Mouse (Mus musculus): ENCODE results near the gene Cd320. TPM values are rescaled to one million over a fixed set of nuclear protein-coding genes. Genes with fewer than 3 reads are reported as not detected.
"Not testable (repeated sequence)": the region's sequence is repeated elsewhere in the genome, so short reads cannot be mapped to it uniquely, and the experiment has no call there.

The Cd320 gene
- polyA plus RNA-seq, 1 experiment from 2014 or later: 50.8 TPM

DNA sequence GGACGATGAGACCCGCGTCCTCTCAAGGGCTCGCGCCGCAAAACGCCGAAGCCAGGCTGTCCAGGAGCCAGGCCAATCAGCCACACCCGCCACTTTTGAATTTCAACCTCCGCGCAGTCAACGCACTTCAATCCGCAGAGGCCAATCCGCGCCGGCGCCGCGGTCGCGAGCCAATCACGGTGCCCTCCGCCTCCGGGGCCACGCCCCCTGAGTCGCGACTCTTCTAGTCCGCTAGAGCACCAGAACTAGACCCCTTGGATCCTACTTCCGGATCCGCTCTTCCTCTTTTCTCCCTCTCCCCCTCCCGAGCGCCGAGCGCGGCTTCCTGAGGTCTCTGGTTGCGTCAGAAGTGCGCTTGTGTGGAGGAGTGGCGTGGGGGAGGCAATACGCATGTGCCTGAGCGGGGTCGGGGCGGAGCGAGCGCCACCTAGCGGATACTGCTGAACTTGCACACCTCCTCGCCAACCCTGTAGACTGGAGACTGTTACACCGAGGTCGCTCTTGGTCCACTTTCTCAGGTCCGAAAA lies 47.7 kb downstream of the Cd320 start, which contains the start of gene Kifc1:
Kifc1 (minus strand) TSS at position 129 of the 527 bp plus-strand sequence.
- ATAC-seq (replicated peaks): peak; percentile 100
- no peak within 1 kb of the TSS for H3K27ac ChIP-seq
- under 1% methylated on average over 48 of the region's 49 CpGs for WGBS

DNA sequence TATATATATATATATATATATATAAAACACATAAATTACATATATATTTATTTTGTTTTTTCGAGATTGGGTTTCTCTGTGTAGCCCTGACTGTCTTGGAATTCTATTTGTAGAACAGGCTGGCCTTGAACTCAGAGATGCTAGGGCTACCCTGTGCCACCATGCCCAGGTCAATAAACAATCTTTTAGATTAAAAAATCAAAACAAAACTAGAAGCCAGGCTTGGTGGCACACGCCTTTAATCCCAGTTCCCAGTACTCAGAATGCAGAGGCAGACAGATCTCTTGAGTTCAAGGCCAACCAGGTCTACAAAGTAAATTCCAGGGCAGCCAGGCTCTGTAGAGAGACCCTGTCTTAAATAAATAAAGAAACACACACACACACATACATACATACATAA lies 48.5 kb downstream of the Cd320 start:
- Histone ChIP-seq H3K4me3 (no peak overlapping the region), H3K27ac (no peak overlapping the region), H3K9ac (no peak overlapping the region), H3K9me3 (no peaks in the 10 kb centered on the region), H3K4me2 (no peak overlapping the region), H3K4me1 (peaks cover 7% of the 10 kb centered on the region), H3K27me3 (replicated peaks) (no peaks in the 10 kb centered on the region), H3K36me3 (replicated peaks) (no peaks in the 10 kb centered on the region)
- no peak for ATAC-seq (replicated peaks)
- 69% methylated on average over 2 of the region's 2 CpGs for WGBS

More for the DNA sequence above, 47.7 kb downstream of the Cd320 start, which contains the start of gene Kifc1:
- H3K4me2 ChIP-seq: peak within 1 kb of the TSS; percentile 84
- H3K9me3 ChIP-seq: no peaks in the 10 kb centered on the region
- H3K4me3 ChIP-seq: peak within 1 kb of the TSS; percentile 61
- H3K36me3 ChIP-seq (replicated peaks): no peaks in the 10 kb centered on the region
- H3K9ac ChIP-seq: peak within 1 kb of the TSS; percentile 32
- peaks cover 7% of the 10 kb centered on the region for H3K4me1 ChIP-seq
- H3K27me3 ChIP-seq (replicated peaks): no peaks in the 10 kb centered on the region

DNA sequence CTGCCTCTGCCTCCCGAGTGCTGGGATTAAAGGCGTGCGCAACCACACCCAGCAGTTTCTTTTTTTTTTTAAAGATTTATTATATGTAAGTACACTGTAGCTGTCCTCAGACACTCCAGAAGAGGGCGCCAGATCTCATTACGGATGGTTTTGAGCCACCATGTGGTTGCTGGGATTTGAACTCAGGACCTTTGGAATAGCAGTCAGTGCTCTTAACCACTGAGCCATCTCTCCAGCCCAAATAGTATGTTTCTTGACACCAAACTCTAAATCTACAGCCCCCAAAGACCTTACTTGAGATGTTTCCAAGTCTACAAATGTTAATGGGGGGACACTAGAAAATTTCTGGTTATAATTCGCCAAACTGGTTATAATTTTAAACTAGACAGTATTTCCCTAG lies 49.0 kb downstream of the Cd320 start:
- not testable (repeated sequence) for H3K4me1 ChIP-seq; H3K9me3 ChIP-seq; H3K27me3 ChIP-seq (replicated peaks); H3K4me3 ChIP-seq; H3K4me2 ChIP-seq; ATAC-seq (replicated peaks); H3K36me3 ChIP-seq (replicated peaks); H3K27ac ChIP-seq; H3K9ac ChIP-seq
- 70% methylated on average over 6 of the region's 6 CpGs for WGBS

DNA sequence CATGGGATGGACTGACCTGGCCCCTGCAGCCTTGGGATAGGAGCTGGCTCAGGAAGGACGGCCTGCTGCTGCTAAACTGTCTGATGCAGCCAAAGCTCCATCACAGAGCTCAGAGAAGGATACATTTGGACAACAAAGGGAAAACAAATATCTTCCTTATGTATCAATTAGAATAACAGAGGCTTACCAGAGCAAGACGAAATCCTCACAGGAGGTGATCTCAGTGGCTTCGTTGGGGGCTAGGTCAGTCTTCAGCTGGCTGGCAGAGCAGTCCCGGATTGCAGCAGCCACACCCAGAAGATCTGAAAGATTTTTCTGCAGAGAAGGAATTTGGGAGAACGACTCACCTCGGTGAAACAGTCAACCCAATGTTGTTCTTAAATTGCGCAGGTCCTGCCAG lies 49.5 kb downstream of the Cd320 start:
- Histone ChIP-seq H3K4me2 (no peak overlapping the region), H3K9me3 (no peaks in the 10 kb centered on the region), H3K9ac (no peak overlapping the region), H3K27me3 (replicated peaks) (no peaks in the 10 kb centered on the region), H3K36me3 (replicated peaks) (no peaks in the 10 kb centered on the region), H3K4me3 (no peak overlapping the region), H3K4me1 (peaks cover 7% of the 10 kb centered on the region), H3K27ac (no peak overlapping the region)
- ATAC-seq (replicated peaks): no peak
- WGBS: 14% methylated on average over 7 of the region's 7 CpGs

DNA sequence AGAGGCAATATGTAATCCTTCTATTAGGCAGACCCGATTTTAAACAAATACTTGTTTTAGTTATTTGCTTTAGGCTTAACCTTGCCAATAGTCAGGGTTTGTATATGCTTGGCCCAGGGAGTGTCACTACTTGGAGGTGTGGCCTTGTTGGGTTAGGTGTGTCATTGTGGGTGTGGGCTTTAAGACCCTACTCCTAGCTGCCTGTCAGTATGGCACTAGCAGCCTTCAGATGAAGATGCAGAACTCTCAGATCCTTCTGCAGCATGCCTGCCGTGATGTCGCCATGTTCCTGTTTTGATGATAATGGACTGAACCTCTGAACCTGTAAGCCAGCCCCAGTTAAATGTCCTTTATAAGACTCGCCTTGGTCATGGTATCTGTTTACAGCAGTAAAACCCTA lies 50.1 kb downstream of the Cd320 start:
- H3K4me2 ChIP-seq; H3K4me1 ChIP-seq; H3K36me3 ChIP-seq (replicated peaks); H3K9ac ChIP-seq; ATAC-seq (replicated peaks); H3K27ac ChIP-seq; H3K9me3 ChIP-seq; H3K4me3 ChIP-seq; H3K27me3 ChIP-seq (replicated peaks): not testable (repeated sequence)
- 75% methylated on average over 4 of the region's 4 CpGs for WGBS

DNA sequence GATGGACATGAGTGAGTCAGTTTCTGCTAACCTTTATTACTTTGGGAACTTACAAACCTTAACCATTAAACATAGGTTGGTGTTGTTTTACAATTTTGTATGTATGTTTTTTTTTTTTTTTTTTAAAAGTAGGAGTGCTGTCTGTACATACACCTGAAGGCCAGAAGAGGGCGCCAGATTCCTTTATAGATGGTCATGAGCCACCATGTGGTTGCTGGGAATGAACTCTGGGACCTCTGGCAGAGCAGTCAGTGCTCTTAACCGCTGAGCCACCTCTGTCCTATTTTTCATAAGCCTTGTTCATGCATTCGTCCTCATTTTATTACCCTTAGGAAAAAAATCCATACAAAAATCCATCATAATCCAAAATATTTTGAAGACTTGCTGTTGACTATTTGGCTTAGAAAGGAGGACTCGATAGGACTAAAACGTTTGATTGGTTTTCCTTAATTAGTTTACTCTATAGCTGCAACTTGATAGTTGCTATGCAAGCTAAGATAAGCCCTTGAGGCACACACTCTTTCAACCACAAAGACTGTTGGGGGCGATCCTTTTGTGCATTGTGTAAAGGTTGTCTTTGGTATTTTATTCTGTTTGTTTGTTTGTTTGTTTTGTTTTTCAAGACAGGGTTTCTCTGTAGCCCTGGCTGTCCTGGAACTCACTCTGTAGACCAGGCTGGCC lies 54.4 kb downstream of the Cd320 start:
- no peak for ATAC-seq (replicated peaks)
- Histone ChIP-seq H3K27me3 (replicated peaks) (no peaks in the 10 kb centered on the region), H3K9ac (no peak overlapping the region), H3K9me3 (no peaks in the 10 kb centered on the region), H3K4me3 (no peak overlapping the region), H3K36me3 (replicated peaks) (no peaks in the 10 kb centered on the region), H3K4me1 (no peaks in the 10 kb centered on the region), H3K27ac (no peak overlapping the region), H3K4me2 (no peak overlapping the region)
- WGBS: 46% methylated on average over 6 of the region's 6 CpGs

DNA sequence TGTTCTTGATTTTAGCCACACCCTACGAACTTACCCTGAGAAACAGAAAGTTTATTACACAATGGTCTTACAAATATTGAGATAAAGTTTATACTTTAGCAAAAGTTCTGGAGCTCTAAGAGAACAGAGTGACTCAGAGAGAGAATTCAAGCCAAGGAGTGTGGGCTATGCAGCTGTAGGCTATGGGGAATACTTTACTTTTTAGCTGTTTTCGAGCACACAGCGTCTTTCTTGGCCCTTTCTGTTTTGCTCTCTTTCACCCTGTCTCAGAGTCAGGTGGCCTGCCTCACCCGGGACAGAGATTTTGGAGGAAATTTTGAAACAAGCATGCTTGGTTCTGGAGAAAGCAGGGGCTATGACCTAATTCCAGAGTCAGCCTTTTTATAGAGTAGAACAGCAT lies 55.3 kb downstream of the Cd320 start:
- not testable (repeated sequence) for H3K4me2 ChIP-seq; H3K27me3 ChIP-seq (replicated peaks); H3K36me3 ChIP-seq (replicated peaks); H3K4me3 ChIP-seq; H3K9ac ChIP-seq; H3K4me1 ChIP-seq; H3K27ac ChIP-seq; ATAC-seq (replicated peaks); H3K9me3 ChIP-seq
- WGBS: 91% methylated on average over 4 of the region's 4 CpGs

Small RNA genes within 50 kb of the gene (microRNA-seq; reads per million reads assigned to microRNA genes)
- gene Gm27740: not detected

Other genes starting within 250 kb of the Cd320 start
- gene Zfp414, start 214.0 kb upstream of the Cd320 start, polyA plus RNA-seq (2015; fragmentation: Nextera tagmentation; extraction: Ambion mirVana): 79.7 and 80.6 TPM in 2 replicates
- 0.59 and 0.83 TPM in 2 replicates for gene Pram1, start 205.0 kb upstream of the Cd320 start, polyA plus RNA-seq (2015; fragmentation: Nextera tagmentation; extraction: Ambion mirVana)
- 197 and 208 TPM in 2 replicates for gene Hnrnpm, start 156.2 kb upstream of the Cd320 start, polyA plus RNA-seq (2015; fragmentation: Nextera tagmentation; extraction: Ambion mirVana)
- gene March2, start 124.4 kb upstream of the Cd320 start, polyA plus RNA-seq (2015; fragmentation: Nextera tagmentation; extraction: Ambion mirVana): 71.2 and 79.2 TPM in 2 replicates
- 630 and 639 TPM in 2 replicates for gene Rab11b, start 82.6 kb upstream of the Cd320 start, polyA plus RNA-seq (2015; fragmentation: Nextera tagmentation; extraction: Ambion mirVana)
- gene Angptl4, start 61.3 kb upstream of the Cd320 start, polyA plus RNA-seq (2015; fragmentation: Nextera tagmentation; extraction: Ambion mirVana): 22.6 and 23.3 TPM in 2 replicates
- 51.5 and 53.4 TPM in 2 replicates for gene Kank3, start 32.6 kb upstream of the Cd320 start, polyA plus RNA-seq (2015; fragmentation: Nextera tagmentation; extraction: Ambion mirVana)
- 476 TPM in 2 replicates for gene Rps28, start 18.5 kb upstream of the Cd320 start, polyA plus RNA-seq (2015; fragmentation: Nextera tagmentation; extraction: Ambion mirVana)
- gene Ndufa7, start 18.5 kb upstream of the Cd320 start, polyA plus RNA-seq (2015; fragmentation: Nextera tagmentation; extraction: Ambion mirVana): 467 and 476 TPM in 2 replicates
- gene Gm7029, start 30.7 kb downstream of the Cd320 start, polyA plus RNA-seq (2015; fragmentation: Nextera tagmentation; extraction: Ambion mirVana): not detected in 2 replicates
- gene Kifc1, start 47.6 kb downstream of the Cd320 start, polyA plus RNA-seq (2015; fragmentation: Nextera tagmentation; extraction: Ambion mirVana): 1.5 and 2.6 TPM in 2 replicates
- gene Platr17, start 62.0 kb downstream of the Cd320 start, polyA plus RNA-seq (2015; fragmentation: Nextera tagmentation; extraction: Ambion mirVana): 0.50 and 0.51 TPM in 2 replicates
- 59.4 and 61.1 TPM in 2 replicates for gene Daxx, start 66.3 kb downstream of the Cd320 start, polyA plus RNA-seq (2015; fragmentation: Nextera tagmentation; extraction: Ambion mirVana)
- gene Tapbp, start 72.8 kb downstream of the Cd320 start, polyA plus RNA-seq (2015; fragmentation: Nextera tagmentation; extraction: Ambion mirVana): 23.6 and 28.6 TPM in 2 replicates
- gene Zbtb22, start 72.8 kb downstream of the Cd320 start, polyA plus RNA-seq (2015; fragmentation: Nextera tagmentation; extraction: Ambion mirVana): 18.1 and 18.3 TPM in 2 replicates
- 60.9 and 61.1 TPM in 2 replicates for gene Rgl2, start 86.5 kb downstream of the Cd320 start, polyA plus RNA-seq (2015; fragmentation: Nextera tagmentation; extraction: Ambion mirVana)
- 178 TPM in 2 replicates for gene Pfdn6, start 97.3 kb downstream of the Cd320 start, polyA plus RNA-seq (2015; fragmentation: Nextera tagmentation; extraction: Ambion mirVana)
- 25.9 and 26.2 TPM in 2 replicates for gene Wdr46, start 97.6 kb downstream of the Cd320 start, polyA plus RNA-seq (2015; fragmentation: Nextera tagmentation; extraction: Ambion mirVana)
- 14.9 and 15.1 TPM in 2 replicates for gene B3galt4, start 108.4 kb downstream of the Cd320 start, polyA plus RNA-seq (2015; fragmentation: Nextera tagmentation; extraction: Ambion mirVana)
- 80.9 and 84.4 TPM in 2 replicates for gene Vps52, start 112.7 kb downstream of the Cd320 start, polyA plus RNA-seq (2015; fragmentation: Nextera tagmentation; extraction: Ambion mirVana)
- gene Rps18, start 112.9 kb downstream of the Cd320 start, polyA plus RNA-seq (2015; fragmentation: Nextera tagmentation; extraction: Ambion mirVana): 689 and 743 TPM in 2 replicates
- gene H2-K1, start 157.3 kb downstream of the Cd320 start, polyA plus RNA-seq (2015; fragmentation: Nextera tagmentation; extraction: Ambion mirVana): 19.0 and 20.1 TPM in 2 replicates
- gene Ring1, start 181.6 kb downstream of the Cd320 start, polyA plus RNA-seq (2015; fragmentation: Nextera tagmentation; extraction: Ambion mirVana): 22.8 and 26.3 TPM in 2 replicates
- 65.6 and 74.1 TPM in 2 replicates for gene H2-Ke6, start 185.0 kb downstream of the Cd320 start, polyA plus RNA-seq (2015; fragmentation: Nextera tagmentation; extraction: Ambion mirVana)
- 178 and 184 TPM in 2 replicates for gene Slc39a7, start 188.6 kb downstream of the Cd320 start, polyA plus RNA-seq (2015; fragmentation: Nextera tagmentation; extraction: Ambion mirVana)
- 64.7 and 65.5 TPM in 2 replicates for gene Rxrb, start 188.7 kb downstream of the Cd320 start, polyA plus RNA-seq (2015; fragmentation: Nextera tagmentation; extraction: Ambion mirVana)
- 3.2 and 4.8 TPM in 2 replicates for gene Col11a2, start 196.3 kb downstream of the Cd320 start, polyA plus RNA-seq (2015; fragmentation: Nextera tagmentation; extraction: Ambion mirVana)
- not detected in 2 replicates for gene H2-Oa, start 249.2 kb downstream of the Cd320 start, polyA plus RNA-seq (2015; fragmentation: Nextera tagmentation; extraction: Ambion mirVana)